Mouse (Mus musculus): ENCODE data around the gene Chpf2.
"Not testable (repeated sequence)": the region's sequence is repeated elsewhere in the genome, so short reads cannot be mapped to it uniquely, and the experiment has no call there.

Gene Chpf2

DNA sequence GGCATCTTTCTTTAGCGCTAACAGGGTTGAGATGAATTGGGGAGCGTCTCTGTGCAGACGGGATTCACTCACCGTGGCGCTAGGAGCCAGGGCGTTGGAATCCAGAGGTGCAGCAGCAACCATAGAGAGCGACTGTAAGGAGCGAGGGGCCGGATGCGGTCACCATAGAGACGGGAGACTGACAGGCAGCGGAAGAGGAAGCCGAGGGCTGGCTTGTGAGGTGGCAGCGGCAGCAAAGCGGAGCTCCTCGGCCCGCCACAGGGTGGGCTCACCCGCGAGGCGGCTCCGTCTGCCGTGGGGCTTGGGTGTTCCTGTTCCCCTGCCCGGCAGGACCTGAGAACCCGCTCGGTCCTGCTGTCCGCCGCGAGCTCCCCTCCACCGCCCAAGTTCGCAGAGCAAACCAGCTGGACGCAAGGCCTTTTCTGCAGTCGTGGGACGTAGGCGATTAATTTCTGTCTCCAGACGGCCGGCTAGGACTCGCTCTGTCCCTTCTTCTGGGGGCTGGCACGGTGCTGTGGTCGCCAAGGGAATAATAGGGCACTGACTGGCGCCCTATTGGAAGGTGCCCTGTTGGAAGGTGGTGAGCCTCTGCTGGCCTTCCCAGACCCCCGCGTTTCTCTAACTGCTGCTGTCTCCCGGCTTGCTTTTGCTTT, at the start of gene Chpf2:
Gene Chpf2, plus strand, starts transcription at position 195 of the 653 bp plus-strand sequence.
- no peak for DNase-seq (ENCODE audit: extremely low read depth, low read depth, low spot score)

GRCm38 (mm10) chr5:24537618-24538017, 48.9 kb upstream of the Chpf2 start:
- DNase-seq (ENCODE audit: extremely low read depth, low read depth, low spot score), result no peak

GRCm38 (mm10) chr5:24539571-24540296, 46.8 kb upstream of the Chpf2 start:
- no peak for DNase-seq (ENCODE audit: extremely low read depth, low read depth, low spot score)

GRCm38 (mm10) chr5:24540387-24541143, 46.0 kb upstream of the Chpf2 start, which contains the start of gene Asb10:
Asb10 (minus strand) TSS chr5:24540978.
- DNase-seq (ENCODE audit: extremely low read depth, low read depth, low spot score), result no peak

- DNase-seq (ENCODE audit: extremely low read depth, low read depth, low spot score), result no peak
Observed at GRCm38 (mm10) chr5:24541144-24541569, 45.4 kb upstream of the Chpf2 start.

- no peak for DNase-seq (ENCODE audit: extremely low read depth, low read depth, low spot score)
Observed at GRCm38 (mm10) chr5:24542643-24543042, 43.9 kb upstream of the Chpf2 start.

GRCm38 (mm10) chr5:24550598-24551316, 35.8 kb upstream of the Chpf2 start:
- no peak for DNase-seq (ENCODE audit: extremely low read depth, low read depth, low spot score)

DNA sequence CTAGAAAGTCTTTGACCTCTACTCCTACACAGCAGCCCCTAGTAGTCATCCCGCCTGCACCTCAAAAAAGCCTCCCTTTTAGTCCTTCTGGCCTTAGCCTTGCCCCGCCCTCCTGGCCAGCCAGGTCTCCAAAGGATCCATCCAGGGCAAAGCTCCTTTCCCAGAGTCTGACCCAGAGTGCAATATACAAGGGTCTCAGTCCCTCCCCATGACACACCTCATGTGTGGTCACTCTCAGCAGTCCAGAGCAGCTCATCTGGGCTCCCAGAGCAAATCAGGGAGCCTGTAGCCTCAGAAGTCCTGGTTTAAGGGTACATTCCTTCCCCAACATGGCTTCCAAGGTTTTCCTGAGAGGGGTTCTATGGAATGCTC, 35.2 kb upstream of the Chpf2 start:
- DNase-seq (ENCODE audit: extremely low read depth, low read depth, low spot score), result no peak

DNA sequence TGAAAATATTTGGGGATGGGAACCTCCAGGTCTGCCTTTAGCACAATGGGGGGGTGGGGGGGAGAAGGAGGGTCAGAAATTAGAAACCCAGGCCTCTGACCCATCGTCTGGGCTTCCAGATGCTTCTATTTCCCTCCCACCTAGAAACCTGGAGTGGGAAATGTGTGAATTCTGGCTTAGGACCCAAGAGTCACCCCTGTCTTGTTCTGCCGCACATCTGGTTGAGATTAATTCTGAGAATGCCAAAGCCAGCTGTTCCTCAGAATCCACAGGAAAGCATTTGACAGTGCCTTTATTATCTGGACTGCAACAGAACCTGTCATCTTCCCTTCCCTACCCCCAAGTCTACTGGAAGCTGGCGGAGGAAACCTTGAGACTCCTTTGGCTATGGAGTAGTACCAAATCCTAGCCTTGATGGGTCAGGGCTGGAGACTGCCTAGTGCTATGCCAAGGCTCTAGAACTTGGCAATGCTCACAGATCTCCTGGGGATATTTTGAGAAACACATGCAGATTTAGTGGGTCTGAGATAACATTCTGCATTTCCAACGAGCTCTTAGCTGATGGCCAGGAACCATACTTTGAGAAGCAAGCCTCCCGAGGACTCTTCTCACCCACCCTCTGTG, 32.8 kb upstream of the Chpf2 start:
- no peak for DNase-seq (ENCODE audit: extremely low read depth, low read depth, low spot score)

DNA sequence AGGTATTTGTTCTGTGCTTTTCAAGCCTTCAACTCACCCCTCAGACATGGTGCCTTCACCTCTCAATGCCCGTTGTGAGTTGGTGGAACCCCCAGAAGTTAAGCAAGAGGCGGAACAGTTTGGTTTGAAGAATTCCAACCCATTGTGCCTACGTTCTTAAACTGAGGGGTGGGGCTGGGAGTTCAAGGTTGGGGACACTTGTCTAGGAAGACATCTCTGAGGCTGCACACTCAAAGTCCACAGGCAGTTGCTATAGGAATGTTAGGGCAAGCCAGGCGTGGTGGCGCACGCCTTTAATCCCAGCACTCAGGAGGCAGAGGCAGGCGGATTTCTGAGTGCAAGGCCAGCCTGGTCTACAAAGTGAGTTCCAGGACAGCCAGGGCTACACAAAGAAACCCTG, 31.2 kb upstream of the Chpf2 start:
- DNase-seq (ENCODE audit: extremely low read depth, low read depth, low spot score), result not testable (repeated sequence)

DNA sequence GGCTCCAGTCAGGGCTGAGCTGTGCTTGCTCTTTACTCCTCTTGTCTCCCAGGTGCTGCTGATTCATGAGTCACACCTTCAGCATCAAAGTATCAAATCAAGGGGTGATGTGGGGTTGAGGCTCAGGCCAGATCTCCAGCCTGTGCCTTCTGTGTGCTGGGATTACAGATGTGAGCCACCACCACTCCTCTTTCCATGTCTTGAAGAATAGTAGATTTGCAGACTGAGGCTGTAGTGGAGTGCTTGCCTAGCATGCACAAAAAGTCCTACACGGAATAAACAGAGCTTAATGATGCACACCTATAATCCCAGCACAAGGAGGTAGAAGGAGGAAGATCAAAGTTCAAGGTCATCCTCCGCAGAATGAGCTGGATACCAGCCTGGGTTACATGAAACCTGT, 29.8 kb upstream of the Chpf2 start, which contains the start of gene 4931409K22Rik:
Gene 4931409K22Rik, minus strand, starts transcription at position 101 of the 400 bp plus-strand sequence.
- DNase-seq (ENCODE audit: extremely low read depth, low read depth, low spot score), result no peak

- DNase-seq (ENCODE audit: extremely low read depth, low read depth, low spot score), result no peak
Observed at GRCm38 (mm10) chr5:24575948-24576347, 10.6 kb upstream of the Chpf2 start.

- no peak for DNase-seq (ENCODE audit: extremely low read depth, low read depth, low spot score)
Observed at GRCm38 (mm10) chr5:24576801-24577182, 9.7 kb upstream of the Chpf2 start.

DNA sequence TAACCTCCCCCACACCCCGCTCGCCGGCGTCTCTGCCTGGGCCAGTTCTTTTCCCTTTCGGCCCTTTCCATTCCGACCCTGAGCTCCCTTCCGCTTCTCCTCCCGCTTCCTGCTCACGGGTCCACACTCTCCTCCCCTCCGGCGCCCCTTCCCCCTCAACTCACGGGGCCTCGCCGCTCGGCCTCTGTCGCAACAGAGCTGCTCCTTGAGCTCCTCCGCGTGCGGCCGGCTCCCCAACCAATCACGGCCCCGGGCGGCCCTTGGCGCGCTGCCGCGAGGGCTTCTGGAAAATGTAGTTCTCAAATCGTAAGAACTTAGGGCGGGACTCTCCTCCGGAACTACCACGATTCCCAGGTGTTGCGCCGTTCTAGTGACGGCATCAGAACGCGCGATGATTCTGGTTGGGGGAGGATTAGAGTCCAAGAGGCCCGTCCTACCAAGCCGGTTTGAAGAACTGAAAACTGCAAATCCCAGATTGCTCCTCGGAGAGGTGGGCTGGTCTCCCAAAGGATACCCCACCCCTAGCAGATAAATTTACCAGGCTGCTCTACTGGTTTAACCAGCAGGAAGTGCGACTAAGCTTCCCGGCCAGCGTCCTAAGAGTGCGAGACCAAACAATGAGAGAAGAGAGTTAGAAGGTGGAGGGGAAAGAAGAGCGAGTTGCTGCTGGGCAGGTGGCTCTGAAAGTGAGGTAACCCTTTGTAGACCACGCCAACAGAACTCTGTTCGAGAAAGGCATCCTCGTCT, 9.2 kb upstream of the Chpf2 start, which contains the start of gene Abcf2:
Gene Abcf2, minus strand, starts transcription at position 285 of the 747 bp plus-strand sequence.
- peak; percentile 100 for DNase-seq (ENCODE audit: extremely low read depth, low read depth, low spot score)

- no peak for DNase-seq (ENCODE audit: extremely low read depth, low read depth, low spot score)
Observed at GRCm38 (mm10) chr5:24578109-24578963, 8.2 kb upstream of the Chpf2 start.

GRCm38 (mm10) chr5:24586106-24586505, 435 bp upstream of the Chpf2 start:
- DNase-seq (ENCODE audit: extremely low read depth, low read depth, low spot score), result no peak

GRCm38 (mm10) chr5:24587200-24587577, 648 bp downstream of the Chpf2 start:
- DNase-seq (ENCODE audit: extremely low read depth, low read depth, low spot score), result no peak

- no peak for DNase-seq (ENCODE audit: extremely low read depth, low read depth, low spot score)
Observed at GRCm38 (mm10) chr5:24589511-24590500, 3.3 kb downstream of the Chpf2 start.
